Mouse (Mus musculus) lung, postnatal 4 days (tissue): ENCODE data around the gene Meis1.

Source experiments
- DNase-seq, 2 experiments: peaks; one replicate each; pipeline ENCODE4 v3.0.0; 2021

Gene Meis1

GRCm38 (mm10) chr11:18898862-18899261 lies 119.9 kb downstream of the Meis1 start:
- DNase-seq = no peak

DNA sequence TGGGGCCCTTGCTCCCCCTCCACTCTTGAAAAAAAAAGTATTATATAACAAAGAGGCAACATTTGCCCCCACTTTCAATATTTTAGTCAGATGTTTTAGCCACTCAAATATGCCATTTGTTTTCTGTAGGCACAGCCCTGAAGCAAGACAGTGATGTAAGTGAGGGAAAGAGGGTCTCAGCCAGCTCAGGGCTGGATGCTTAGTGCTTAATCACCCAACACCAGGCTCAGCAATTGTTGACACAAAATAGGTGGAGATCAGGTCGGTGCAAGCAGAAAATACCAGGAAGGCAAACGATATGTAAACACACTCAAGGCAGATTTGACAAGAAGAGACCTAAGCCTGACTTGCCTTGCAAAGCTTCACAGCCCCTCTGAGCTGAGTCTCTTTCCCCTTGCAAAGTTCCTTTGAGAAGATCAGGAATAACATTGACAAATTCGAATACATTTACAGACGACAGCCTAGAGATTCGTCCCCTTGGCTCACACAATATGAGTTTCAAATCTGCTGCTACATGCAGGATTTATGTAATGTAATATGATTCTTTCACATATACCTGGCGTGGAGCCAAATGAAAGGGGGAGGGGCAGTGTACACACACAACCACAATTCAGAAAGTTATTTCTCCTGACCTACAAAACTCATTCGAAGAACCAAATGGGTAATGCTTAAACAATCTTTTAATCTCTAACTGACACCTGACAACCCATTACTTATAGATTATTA lies 120.7 kb downstream of the Meis1 start:
- DNase-seq = peak in 1 of 2 experiments; percentile 27

DNA sequence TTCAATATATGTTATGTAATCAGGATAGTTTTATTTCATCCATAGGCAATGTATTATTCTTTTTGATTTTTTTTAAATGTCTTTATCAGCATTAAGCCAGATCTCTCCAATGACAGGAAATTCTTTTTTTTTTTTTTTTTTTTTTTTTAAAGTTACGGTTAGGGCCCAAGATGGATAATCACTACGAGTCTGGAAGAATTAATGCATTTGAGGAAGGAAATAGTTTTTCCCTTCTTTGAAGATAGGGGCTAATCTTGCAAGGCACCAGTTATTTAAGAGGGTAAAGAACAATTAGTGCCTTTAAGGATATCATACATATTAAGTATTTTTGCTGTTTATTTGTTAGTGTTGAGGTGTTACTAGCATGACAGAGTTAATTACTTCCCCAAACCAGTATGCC lies 121.5 kb downstream of the Meis1 start:
- DNase-seq = no peak

- DNase-seq = no peak
Observed at GRCm38 (mm10) chr11:18892470-18892869, 126.3 kb downstream of the Meis1 start.

DNA sequence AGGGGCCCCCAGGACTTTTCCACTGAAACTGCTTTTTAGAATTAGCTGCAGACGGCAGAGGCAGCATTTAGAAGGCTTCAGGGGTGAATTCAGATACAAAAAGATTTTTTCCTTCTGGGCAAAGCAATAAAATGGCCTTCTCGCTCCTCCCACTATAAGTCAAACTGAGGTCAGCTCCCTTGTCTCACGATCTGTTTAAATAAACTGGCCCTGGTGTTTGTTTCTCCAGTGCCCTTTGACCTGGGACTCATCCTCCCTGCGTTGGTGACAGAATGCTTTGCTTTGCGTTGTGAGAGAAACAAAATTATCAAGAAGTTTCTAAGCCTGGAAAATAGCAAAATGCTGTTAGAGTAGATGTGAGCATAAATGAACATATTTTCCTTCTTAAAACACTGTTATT lies 129.6 kb downstream of the Meis1 start:
- DNase-seq = no peak

GRCm38 (mm10) chr11:18888651-18889050 lies 130.1 kb downstream of the Meis1 start:
- DNase-seq = no peak

- no peak for DNase-seq
Observed at GRCm38 (mm10) chr11:18885729-18886325, 133.0 kb downstream of the Meis1 start.

- DNase-seq = no peak
Observed at GRCm38 (mm10) chr11:18885036-18885728, 133.6 kb downstream of the Meis1 start.

- no peak for DNase-seq
Observed at GRCm38 (mm10) chr11:18883987-18884386, 134.8 kb downstream of the Meis1 start.

DNA sequence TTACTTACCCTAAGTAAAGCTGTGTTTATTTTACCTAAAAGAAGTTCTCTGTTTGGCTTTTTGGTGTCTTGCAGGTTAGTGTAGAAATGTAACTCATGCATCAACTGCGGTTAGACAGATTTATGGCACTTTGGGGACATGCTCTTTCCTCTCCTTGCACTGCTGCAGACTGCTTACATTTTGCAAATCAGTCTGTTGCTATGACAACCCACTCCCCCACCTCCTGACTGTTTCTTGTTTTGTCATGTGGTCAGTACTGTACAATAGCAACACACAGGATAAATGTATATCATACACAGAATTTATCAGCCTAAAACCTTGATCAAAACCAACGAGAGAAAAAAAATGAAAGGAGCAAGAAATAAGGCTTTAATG lies 135.3 kb downstream of the Meis1 start:
- no peak for DNase-seq

- no peak for DNase-seq
Observed at GRCm38 (mm10) chr11:18882747-18883506, 135.9 kb downstream of the Meis1 start.

- DNase-seq = no peak
Observed at GRCm38 (mm10) chr11:18882315-18882714, 136.5 kb downstream of the Meis1 start.

- DNase-seq = no peak
Observed at GRCm38 (mm10) chr11:18880806-18881205, 138.0 kb downstream of the Meis1 start.

GRCm38 (mm10) chr11:18879456-18879818 lies 139.3 kb downstream of the Meis1 start:
- no peak for DNase-seq

DNA sequence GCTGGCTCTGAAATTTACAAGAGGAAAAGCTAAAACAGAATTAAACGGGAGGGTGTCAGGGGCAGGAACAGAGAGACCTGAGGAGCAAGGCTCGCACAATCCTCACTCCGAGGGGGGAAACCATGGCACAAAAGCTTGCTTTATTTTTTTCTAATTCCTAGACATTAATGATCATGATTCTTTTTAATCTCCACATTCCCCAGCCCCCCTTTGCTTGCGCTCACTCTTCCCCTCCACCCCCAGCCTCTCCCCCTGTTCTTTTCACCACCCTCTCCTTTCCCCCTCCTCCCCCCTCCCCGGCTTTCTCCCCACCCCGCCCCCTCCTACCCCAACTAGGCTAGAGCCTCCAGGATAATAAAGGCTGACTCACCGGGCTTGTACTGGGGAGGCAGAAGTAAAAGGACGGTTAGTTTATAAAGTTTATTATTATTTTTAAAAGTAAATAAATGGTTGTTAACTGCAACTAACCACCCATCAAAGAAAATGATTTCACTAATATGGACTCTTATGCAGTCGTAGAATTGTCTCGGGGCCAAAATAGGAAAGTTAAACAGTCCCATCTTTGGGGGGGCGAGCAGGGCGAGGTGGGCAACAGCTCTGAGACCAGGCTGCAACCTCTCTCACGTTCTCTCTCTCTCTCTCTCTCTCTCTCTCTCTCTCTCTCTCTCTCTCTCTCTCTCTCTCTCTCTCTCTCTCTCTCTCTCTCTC lies 139.9 kb downstream of the Meis1 start:
- no peak for DNase-seq

DNA sequence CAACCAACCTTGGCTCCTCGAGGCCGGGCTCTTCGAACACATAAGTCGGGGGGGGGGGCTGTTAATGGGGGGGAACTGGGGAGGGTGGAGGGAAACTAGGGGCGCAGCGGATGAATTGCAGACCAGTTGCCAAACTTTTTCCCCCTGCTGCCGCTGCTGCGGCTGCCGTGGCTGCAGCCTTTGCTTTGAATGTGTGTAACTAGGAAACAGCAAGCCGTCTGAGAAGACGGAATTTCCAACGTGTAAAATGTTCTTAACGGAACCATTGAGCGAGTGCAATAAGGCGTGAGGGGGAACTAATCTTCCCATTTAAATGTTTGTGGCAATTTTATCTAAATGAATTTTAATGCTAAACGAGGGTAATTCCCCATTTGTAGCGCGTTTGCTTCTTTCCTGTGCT lies 140.8 kb downstream of the Meis1 start:
- DNase-seq = peak in 1 of 2 experiments; percentile 36

DNA sequence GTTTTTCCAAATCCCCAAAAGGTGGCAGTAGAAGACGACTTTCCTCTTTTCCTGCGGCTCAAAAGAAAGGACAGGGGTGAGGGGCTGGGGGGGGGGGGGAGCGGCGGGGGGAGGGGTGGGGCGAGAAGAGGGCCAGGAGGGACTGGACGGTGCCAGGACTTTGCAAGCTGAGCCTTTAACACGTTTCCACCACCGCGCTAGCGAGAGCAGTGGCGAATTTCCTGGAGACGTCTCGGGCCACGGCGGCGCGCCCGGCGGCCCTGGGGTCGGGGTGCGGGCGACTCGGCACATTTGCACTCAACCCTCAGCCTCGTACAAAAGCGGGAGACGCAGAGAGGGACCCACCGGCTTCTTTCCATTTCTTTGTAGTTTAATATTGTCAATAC lies 141.2 kb downstream of the Meis1 start:
- peak; percentile 78 to 89 for DNase-seq

- DNase-seq = peak; percentile 51 to 59
Observed at GRCm38 (mm10) chr11:18876886-18877625, 141.7 kb downstream of the Meis1 start.

- peak; percentile 32 to 48 for DNase-seq
Observed at GRCm38 (mm10) chr11:18875911-18876885, 142.6 kb downstream of the Meis1 start.

- DNase-seq = peak; percentile 25 to 26
Observed at GRCm38 (mm10) chr11:18875001-18875902, 143.5 kb downstream of the Meis1 start.
